Mouse (Mus musculus) urinary bladder, postnatal 4 days (tissue): ENCODE measurements around the gene Vgll4.

Source experiments
- DNase-seq, 2 experiments: peaks; one replicate each; pipeline ENCODE4 v3.0.0; 2021 to 2022; ENCODE audit warnings: low spot score in 2 of 2

Vgll4 gene

GRCm38 (mm10) chr6:114842863-114843262, 126.9 kb downstream of the Vgll4 start:
- no peak for DNase-seq

DNA sequence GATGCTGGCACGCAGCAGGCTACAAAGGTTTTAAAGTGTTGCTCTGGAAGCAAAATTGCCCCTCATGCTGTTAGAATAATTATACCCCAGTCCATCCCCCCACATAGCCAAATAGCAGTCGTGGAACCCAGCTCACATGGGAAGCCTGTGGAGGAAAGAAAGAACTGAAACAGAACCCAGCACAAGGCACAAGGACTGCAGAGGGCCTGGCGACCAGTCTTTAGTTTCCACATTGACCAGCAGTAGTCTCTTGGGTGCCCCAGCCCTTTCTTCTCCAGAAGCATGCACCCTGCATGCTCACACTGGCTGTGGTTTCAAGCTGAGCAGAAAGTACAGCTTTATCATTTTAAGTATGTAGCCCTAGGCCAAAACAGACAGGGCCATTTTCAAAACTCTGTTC, 127.7 kb downstream of the Vgll4 start:
- DNase-seq: no peak

GRCm38 (mm10) chr6:114840012-114840411, 129.8 kb downstream of the Vgll4 start:
- no peak for DNase-seq

GRCm38 (mm10) chr6:114838872-114839271, 130.9 kb downstream of the Vgll4 start:
- DNase-seq: no peak

- DNase-seq: no peak
These were observed 133.4 kb downstream of the Vgll4 start for GRCm38 (mm10) chr6:114836433-114836832.

DNA sequence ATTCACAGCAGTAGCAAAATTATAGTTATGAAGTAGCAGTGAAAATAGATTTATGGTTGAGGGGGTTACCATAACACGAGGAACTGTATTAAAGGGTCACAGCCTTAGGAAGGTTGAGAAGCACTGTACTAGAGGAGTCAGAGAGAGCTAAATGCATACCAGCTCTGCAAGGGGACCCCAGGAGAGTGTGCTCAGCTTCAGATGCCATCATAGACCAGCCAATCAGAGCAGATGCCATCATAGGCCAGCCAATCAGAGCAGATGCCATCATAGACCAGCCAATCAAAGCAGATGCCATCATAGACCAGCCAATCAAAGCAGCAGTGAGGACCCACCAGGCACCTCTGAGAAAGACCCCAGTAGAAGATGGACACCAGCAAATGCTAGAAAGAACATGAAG, 134.0 kb downstream of the Vgll4 start:
- DNase-seq: no peak

- no peak for DNase-seq
These were observed 134.4 kb downstream of the Vgll4 start for GRCm38 (mm10) chr6:114835344-114835743.

DNA sequence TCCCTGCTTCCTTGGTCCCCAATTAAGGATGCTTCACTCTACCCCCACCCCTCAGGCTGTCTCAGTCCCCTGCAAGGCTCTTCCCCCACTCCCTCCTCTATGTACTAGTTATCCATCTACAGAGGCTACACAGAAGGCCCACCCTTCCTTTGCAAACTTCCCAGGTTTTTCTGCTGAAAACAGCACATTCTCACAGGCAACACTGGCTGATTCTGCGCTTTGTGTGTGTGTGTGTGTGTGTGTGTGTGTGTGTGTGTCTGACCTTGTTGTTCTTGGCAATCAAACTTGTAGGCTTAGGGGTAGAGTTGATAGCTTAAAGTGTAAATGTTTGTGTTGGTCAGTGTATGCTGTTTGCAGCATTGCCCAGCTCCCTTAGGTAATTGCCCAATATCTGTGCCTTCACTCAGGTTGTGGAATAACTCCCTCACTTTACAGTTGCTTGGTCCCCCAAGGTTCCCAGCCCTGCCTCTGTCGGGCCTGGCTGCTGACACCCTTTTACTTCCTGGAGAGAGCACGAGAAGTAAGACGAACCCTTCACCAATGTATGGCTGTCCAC, 135.9 kb downstream of the Vgll4 start:
- DNase-seq: no peak

- no peak for DNase-seq
These were observed 136.6 kb downstream of the Vgll4 start for GRCm38 (mm10) chr6:114833058-114833685.

GRCm38 (mm10) chr6:114831807-114832206, 138.0 kb downstream of the Vgll4 start:
- no peak for DNase-seq

GRCm38 (mm10) chr6:114829660-114830438, 139.9 kb downstream of the Vgll4 start:
- no peak for DNase-seq

DNA sequence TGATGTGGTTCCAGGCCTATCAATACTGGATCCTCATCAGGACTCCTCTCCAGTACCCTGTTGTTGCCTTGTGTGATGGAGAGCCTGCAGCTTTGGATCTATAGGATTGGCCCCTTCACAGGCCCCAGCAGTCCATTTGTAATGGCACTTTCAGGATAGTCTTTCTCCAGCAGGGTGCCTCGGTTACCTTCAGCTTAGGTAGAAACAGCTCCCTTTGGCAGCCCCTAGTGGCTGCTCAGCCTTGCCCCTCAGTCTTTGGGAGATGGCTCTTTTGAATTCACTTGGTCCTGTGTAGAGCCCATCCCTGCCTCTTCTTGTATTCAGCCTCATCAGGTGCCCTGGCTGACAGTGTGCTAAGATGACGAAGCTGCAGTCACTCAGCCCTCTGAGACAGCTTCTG, 142.9 kb downstream of the Vgll4 start:
- no peak for DNase-seq

- DNase-seq: no peak
These were observed 148.1 kb downstream of the Vgll4 start for GRCm38 (mm10) chr6:114821646-114822045.

DNA sequence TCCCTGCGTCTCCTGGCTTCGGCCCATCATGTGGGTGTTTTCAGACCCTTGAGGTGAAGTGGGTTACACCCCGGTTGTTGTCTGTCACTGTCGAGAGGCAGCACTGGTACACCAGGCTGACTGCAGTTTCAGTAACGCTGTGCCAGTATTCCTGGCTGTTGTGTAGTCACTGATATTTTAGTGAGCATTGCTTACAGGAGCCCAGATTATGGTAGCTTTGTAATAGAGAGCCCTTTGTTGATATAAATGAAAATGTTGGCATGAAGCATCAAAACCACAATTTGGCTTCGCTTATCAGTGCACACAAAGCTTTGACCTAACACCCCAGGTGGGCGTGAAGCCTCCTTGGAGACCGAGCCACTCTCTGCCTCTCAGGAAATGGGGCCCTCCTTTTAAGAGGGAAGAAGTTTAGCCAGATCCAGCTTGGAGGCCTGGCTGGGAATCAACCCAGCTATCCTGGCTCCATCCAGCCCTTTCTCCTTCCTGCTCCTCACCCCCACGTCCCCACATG, 149.8 kb downstream of the Vgll4 start:
- DNase-seq: no peak

- no peak for DNase-seq
These were observed 151.3 kb downstream of the Vgll4 start for GRCm38 (mm10) chr6:114818471-114818870.

DNA sequence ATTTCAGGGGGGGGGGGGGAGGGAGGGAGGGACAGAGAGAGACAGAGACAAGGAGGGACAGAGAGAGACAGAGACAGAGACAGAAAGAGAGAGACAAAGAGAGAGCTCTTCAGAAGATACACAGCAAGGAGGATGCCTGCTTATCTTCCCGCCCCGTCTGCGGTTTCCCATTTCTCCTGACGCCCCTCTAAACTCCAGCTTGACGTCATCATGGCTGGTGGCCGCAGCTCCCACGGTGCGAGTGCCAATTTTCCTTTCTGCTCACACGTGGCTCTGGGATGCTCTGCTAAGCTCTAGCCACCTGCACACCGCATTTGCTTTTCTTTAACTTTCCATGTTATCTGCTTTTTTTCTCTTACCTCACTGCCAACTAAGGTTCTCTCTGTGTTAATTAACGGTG, 151.8 kb downstream of the Vgll4 start:
- DNase-seq: no peak

DNA sequence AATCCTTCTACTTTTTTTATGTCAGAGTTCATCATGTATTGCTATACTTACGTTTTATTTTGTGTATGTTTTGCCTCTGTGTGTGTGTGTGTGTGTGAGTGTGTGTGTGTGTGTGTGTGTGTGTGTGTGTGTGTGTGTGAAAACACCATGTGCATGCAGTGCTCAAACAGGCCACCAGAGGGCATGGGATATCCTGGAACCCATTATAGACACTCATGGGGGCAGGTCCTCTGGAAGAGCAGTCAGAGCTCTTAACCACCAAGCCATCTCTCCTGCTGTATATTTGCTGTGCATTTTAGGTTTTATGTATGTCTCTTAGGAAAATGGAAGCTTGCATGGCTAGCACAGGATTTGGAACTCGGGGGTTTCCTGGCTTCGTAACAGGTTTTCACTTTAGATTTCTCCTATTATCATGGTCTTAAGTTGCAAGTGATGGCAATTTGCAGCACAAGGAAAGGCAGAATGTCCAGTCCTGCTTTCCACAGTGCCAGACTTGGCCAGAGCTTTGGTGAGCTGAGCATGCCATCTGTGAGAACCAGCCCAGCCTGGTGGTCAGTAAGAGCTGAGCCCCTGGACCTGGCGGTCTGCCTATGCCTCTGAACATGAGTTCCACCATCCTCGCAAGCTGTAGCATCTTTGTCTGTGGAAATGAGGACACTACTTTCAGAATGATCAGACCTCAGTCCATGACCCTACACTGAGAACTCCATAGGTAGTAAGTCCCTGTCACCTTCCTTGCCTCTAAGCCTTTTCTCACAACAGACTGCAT, 154.7 kb downstream of the Vgll4 start:
- no peak for DNase-seq

DNA sequence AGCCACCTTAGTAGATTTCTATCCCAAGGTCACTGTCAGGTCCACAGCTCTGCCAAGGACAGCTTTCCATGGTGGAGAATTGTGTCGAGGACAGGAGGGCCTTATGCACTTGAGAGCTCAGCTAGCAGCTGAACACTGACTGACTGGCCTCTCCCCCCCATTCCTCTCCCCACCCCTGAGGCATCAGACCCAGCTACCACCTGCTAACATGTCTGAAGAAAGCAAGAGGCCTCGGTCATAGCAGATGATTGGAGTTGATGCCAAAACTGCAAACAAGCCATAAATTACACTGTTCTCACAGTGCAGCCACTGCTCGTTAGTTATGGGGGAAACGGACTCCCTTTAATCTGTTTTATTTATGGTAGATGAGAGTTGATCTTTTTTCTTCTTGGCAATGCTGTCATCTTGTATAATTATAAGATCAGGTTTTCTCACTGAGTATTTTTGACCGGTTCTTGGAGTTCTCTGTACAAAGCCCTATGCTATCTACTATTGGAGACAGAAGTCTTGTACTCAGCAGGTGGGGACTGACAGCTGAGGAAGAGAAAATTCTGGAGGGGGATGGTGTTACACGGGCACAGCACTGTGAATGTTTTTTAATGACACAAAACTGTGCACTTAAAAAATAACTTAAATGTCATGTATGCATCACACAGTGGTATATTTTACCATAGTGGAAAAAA, 155.5 kb downstream of the Vgll4 start:
- DNase-seq: no peak

GRCm38 (mm10) chr6:114812779-114813178, 157.0 kb downstream of the Vgll4 start:
- no peak for DNase-seq

GRCm38 (mm10) chr6:114812322-114812721, 157.5 kb downstream of the Vgll4 start:
- no peak for DNase-seq
